Mouse (Mus musculus) G1E (cell line): ENCODE data around the gene Wwox.

Experiments used
- CTCF ChIP-seq: IDR thresholded peaks from 2 replicates; pipeline ENCODE4 v1.5.1; 2012; ENCODE audit warnings: low read depth, low read length, inconsistent platforms, mixed read lengths
- GATA2 ChIP-seq: IDR thresholded peaks from 2 replicates; pipeline ENCODE4 v1.6.1; 2012; ENCODE audit warnings: low read depth, low read length, inconsistent platforms, borderline replicate concordance
- POLR2AphosphoS5 ChIP-seq: IDR thresholded peaks from 2 replicates; pipeline ENCODE4 v1.6.1; 2012; ENCODE audit warnings: low read depth, low read length, inconsistent platforms; ENCODE audit not compliant: insufficient replicate concordance

GRCm38 (mm10) chr8:114716546-114717255, 277.2 kb downstream of the Wwox start:
- TF ChIP-seq POLR2AphosphoS5 (no peak), GATA2 (no peak), CTCF (no peak)
